Mouse (Mus musculus) heart, postnatal 0 days (tissue): ENCODE measurements around the gene Plaur. TPM values are rescaled to one million over a fixed set of nuclear protein-coding genes. Genes with fewer than 3 reads are reported as not detected.
"Not testable (repeated sequence)": the region's sequence is repeated elsewhere in the genome, so short reads cannot be mapped to it uniquely, and the experiment has no call there.

ENCODE experiments used
- ATAC-seq: fragments of 200-750 bp; cut with Nextera tagmentation; 2 replicates; pipeline ENCODE4 v1.8.0; 2017; ENCODE audit warnings: low read depth, moderate number of reproducible peaks, moderate library complexity; ENCODE audit not compliant: insufficient read depth
- DNase-seq: peaks from one replicate; pipeline ENCODE4 v3.0.0-alpha.2; 2016; ENCODE audit warnings: low spot score
- H3K27ac ChIP-seq: fragments of 300-500 bp; sonication (generic); 2 replicates; pipeline ENCODE4 v1.5.1; 2014; ENCODE audit warnings: low read depth, mild to moderate bottlenecking
- H3K27me3 ChIP-seq: fragments of 300-500 bp; sonication (generic); 2 replicates; pipeline ENCODE4 v1.6.1; 2014; ENCODE audit warnings: low read length, mixed read lengths; ENCODE audit not compliant: control insufficient read depth, insufficient read depth
- H3K36me3 ChIP-seq: fragments of 300-500 bp; sonication (generic); replicated peaks from 2 replicates; pipeline ENCODE4 v1.6.1; 2014; ENCODE audit warnings: low read length, mixed read lengths; ENCODE audit not compliant: control insufficient read depth, insufficient read depth
- H3K4me1 ChIP-seq: fragments of 300-500 bp; sonication (generic); 2 replicates; pipeline ENCODE4 v1.6.1; 2014; ENCODE audit warnings: antibody characterized with exemption; ENCODE audit not compliant: control insufficient read depth, insufficient read depth
- H3K4me2 ChIP-seq: fragments of 300-500 bp; sonication (generic); 2 replicates; pipeline ENCODE4 v1.6.1; 2014; ENCODE audit warnings: low read depth, mild to moderate bottlenecking, low read length, moderate library complexity
- H3K4me3 ChIP-seq: fragments of 300-500 bp; sonication (generic); 2 replicates; pipeline ENCODE4 v1.5.1; 2014; ENCODE audit warnings: low read depth, low read length
- H3K9ac ChIP-seq: fragments of 300-500 bp; sonication (generic); replicated peaks from 2 replicates; pipeline ENCODE4 v1.6.1; 2014; ENCODE audit warnings: low read depth, low read length, mixed read lengths
- H3K9me3 ChIP-seq: fragments of 300-500 bp; sonication (generic); replicated peaks from 2 replicates; pipeline ENCODE4 v1.6.1; 2016; ENCODE audit warnings: low read length; ENCODE audit not compliant: control insufficient read depth
- CTCF ChIP-seq: IDR thresholded peaks from 2 replicates; pipeline ENCODE4 v1.5.1; 2016; ENCODE audit warnings: antibody characterized with exemption, control low read depth, low read depth
- EP300 ChIP-seq: IDR thresholded peaks from 2 replicates; pipeline ENCODE4 v1.6.1; 2016; ENCODE audit warnings: antibody characterized with exemption, low read depth
- WGBS: fragments of 180-500 bp; shearing (Covaris S2); extraction: QIAGEN DNeasy Blood & Tissue Kit; methylation state at CpG from one replicate; pipeline ENCODE4 v1.1.7; 2014; 5-methylcytosine and 5-hydroxymethylcytosine counted together
- polyA plus RNA-seq: library from polyadenylated mRNA; unstranded; fragments of >200 nt; fragmentation: Nextera tagmentation; extraction: Ambion mirVana; gene quantifications from 2 replicates; pipeline ENCODE4 v1.2.1, GENCODE M21; 2015
- total RNA-seq: library from RNA; depleted of rRNA; stranded (reverse); fragments of >200 nt; gene quantifications from 2 replicates; pipeline ENCODE4 v1.2.3, GENCODE M21; 2014; ENCODE audit warnings: low replicate concordance; rRNA removed

Plaur gene
- total and polyA plus RNA-seq, 2 experiments from 2014 or later = 6.5 to 13.1 TPM

DNA sequence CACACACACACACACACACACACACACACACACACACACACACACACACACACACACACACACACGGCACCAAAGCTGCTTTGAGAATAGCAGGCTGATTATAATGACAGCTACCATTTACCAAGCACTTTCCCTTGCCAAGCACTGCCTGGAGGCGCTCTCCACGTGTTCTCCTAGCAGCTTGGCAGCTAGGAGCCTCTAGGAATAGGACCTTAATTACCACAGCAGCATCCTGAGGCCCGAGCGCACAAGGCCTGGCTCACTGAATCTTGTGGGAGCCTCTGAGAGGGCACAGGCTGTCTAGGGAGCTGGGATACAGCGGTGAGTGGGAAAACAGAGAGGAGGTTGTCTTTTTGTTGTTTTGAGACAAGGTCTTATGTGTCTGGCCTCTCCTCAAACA, 55.4 kb downstream of the Plaur start:
- Histone ChIP-seq H3K9me3 (no peaks in the 10 kb centered on the region), H3K4me1 (no peaks in the 10 kb centered on the region), H3K27ac (no peak overlapping the region), H3K4me3 (no peak overlapping the region), H3K4me2 (no peak overlapping the region), H3K9ac (no peak overlapping the region), H3K36me3 (no peaks in the 10 kb centered on the region), H3K27me3 (no peaks in the 10 kb centered on the region)
- DNase-seq (no peak), ATAC-seq (peak; percentile 44; the same call in 1 of the 2 replicates)
- TF ChIP-seq EP300 = no peak
- TF ChIP-seq CTCF = no peak
- 52% methylated on average over 6 of the region's 6 CpGs for WGBS

DNA sequence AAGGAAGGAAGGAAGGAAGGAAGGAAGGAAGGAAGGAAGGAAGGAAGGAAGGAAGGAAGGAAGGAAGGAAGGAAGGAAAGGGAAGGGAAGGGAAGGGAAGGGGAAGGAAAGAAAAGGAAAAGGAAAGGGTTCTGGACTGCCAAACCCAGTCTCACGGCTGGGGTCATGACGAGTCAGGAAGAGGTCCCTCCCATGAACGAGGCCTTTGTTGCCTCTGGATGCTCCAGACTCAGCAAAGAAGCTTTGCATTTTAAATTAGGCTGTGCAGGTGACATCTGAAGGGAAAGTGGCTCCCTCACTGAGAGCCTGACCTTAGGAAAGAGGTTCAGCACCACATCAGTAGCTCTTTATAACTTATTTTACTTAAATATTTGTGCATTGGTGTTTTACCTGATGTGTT, 56.8 kb downstream of the Plaur start:
- Histone ChIP-seq H3K27ac (no peak overlapping the region), H3K27me3 (no peaks in the 10 kb centered on the region), H3K4me1 (no peaks in the 10 kb centered on the region), H3K9me3 (no peaks in the 10 kb centered on the region), H3K36me3 (no peaks in the 10 kb centered on the region), H3K9ac (no peak overlapping the region), H3K4me3 (no peak overlapping the region), H3K4me2 (no peak overlapping the region)
- no peak for TF ChIP-seq CTCF
- no peak for TF ChIP-seq EP300
- whole genome bisulfite sequencing = 55% methylated on average over 3 of the region's 3 CpGs
- DNase-seq (no peak), ATAC-seq (no peak)

DNA sequence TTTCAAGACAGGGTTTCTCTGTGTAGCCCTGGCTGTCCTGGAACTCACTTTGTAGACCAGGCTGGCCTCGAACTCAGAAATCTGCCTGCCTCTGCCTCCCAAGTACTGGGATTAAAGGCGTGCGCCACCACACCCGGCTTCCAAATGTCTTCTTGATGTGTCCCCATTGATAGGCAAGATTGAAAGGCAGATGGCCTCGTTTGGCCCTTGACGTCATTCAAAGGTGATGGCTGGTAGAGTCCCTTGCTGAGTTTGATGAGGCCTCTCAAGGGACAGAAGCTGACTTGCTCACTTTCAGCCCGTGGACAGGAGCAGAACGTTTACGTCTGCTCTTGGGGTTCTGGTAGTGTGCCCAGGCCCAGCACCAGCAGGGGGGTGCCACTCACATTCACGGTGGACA, 57.8 kb downstream of the Plaur start:
- 85% methylated on average over 9 of the region's 10 CpGs for WGBS
- H3K36me3 ChIP-seq, DNase-seq: not testable (repeated sequence)

DNA sequence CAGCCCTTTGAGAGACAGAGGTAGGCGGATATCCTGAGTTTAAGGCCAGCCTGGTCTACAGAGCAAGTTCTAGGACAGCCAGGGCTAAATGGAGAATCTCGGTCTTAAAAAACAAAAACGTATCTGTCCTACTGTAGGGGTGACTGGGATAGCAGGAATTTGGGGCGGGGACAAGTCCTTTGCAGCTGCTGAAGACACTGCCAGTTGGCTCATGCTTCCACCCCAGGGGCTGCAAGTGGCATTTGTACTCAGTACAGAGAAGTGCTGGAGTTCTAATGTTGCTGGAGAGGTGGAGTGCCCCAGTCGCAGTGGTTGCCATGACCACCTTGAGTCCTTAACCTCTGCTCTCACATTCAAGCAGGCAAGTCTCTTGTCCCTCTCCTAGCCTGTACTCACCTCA, 60.5 kb downstream of the Plaur start:
- ATAC-seq (no peak), DNase-seq (no peak)
- Histone ChIP-seq H3K36me3 (no peaks in the 10 kb centered on the region), H3K27me3 (no peaks in the 10 kb centered on the region), H3K27ac (no peak overlapping the region), H3K9me3 (no peaks in the 10 kb centered on the region), H3K4me1 (no peaks in the 10 kb centered on the region), H3K4me2 (no peak overlapping the region), H3K4me3 (no peak overlapping the region), H3K9ac (no peak overlapping the region)
- TF ChIP-seq CTCF = no peak
- no peak for TF ChIP-seq EP300
- 45% methylated on average over 5 of the region's 5 CpGs for WGBS

More for the DNA sequence above, 57.8 kb downstream of the Plaur start:
- not testable (repeated sequence) for H3K27me3 ChIP-seq, H3K27ac ChIP-seq, H3K9ac ChIP-seq, H3K4me3 ChIP-seq, ATAC-seq, H3K4me1 ChIP-seq, H3K9me3 ChIP-seq, H3K4me2 ChIP-seq

DNA sequence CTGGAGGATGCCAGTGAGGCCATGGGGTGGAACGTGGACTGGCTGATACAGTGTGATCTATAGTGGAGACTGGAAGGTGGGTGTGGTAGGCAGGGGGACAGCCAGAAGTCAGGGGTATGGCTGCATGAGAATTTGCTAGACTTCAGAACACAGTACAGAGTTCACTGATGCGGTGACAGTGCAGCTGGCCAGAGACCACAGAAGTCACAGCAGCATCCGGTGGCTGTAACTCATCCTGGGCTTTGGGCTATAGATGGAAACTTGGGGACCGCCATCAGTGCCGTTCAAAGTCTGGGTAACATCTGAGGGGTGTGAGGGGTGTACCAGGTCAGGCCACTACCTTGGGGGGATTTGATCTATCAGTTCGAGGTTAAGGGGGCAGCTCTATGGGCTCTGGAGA, 61.4 kb downstream of the Plaur start:
- ATAC-seq = no peak
- H3K9ac ChIP-seq = no peak overlapping the region

DNA sequence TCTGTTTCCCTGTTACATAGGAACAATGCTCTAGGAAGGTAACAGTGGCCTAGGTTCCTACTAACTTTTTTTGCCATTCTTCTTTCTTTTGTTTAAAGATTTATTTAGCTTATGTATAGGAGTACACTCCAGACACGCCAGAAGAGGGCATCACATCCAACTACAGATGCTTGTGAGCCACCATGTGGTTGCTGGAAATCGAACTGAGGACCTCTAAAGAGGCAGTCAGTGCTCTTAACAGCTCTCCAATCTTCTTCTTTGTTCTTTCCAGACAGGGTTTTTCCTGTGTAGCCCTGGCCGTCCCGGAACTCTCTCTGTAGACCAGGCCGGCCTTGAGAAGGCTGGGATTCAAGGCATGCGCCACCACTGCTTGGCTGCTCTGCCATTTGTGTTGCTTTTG, 62.7 kb downstream of the Plaur start:
- no peak for DNase-seq
- 73% methylated on average over 6 of the region's 6 CpGs for WGBS
- no peaks in the 10 kb centered on the region for H3K27me3 ChIP-seq
- no peaks in the 10 kb centered on the region for H3K36me3 ChIP-seq
- H3K4me2 ChIP-seq = no peak overlapping the region
- no peak for ATAC-seq
- no peak overlapping the region for H3K4me3 ChIP-seq
- no peak overlapping the region for H3K9ac ChIP-seq
- no peaks in the 10 kb centered on the region for H3K9me3 ChIP-seq
- H3K27ac ChIP-seq = no peak overlapping the region
- TF ChIP-seq EP300 (no peak), CTCF (no peak)
- peaks cover 7% of the 10 kb centered on the region for H3K4me1 ChIP-seq

More for the DNA sequence above, 61.4 kb downstream of the Plaur start:
- H3K9me3 ChIP-seq = no peaks in the 10 kb centered on the region
- no peak for DNase-seq
- no peak overlapping the region for H3K4me2 ChIP-seq
- no peak overlapping the region for H3K27ac ChIP-seq
- H3K36me3 ChIP-seq = no peaks in the 10 kb centered on the region
- no peak for TF ChIP-seq CTCF
- TF ChIP-seq EP300 = no peak
- no peak overlapping the region for H3K4me3 ChIP-seq
- H3K4me1 ChIP-seq = no peaks in the 10 kb centered on the region
- WGBS = 73% methylated on average over 6 of the region's 6 CpGs
- H3K27me3 ChIP-seq = no peaks in the 10 kb centered on the region

Other genes starting within 250 kb of the Plaur start
- 2.7 and 6.6 TPM in 2 replicates for gene Zfp109, start 224.9 kb upstream of the Plaur start, total RNA-seq
- 1.1 and 1.2 TPM in 2 replicates for gene Zfp109, start 224.9 kb upstream of the Plaur start, polyA plus RNA-seq
- 1.1 and 2.5 TPM in 2 replicates for gene Zfp108, start 207.7 kb upstream of the Plaur start, total RNA-seq
- gene Zfp108, start 207.7 kb upstream of the Plaur start, polyA plus RNA-seq = 1.1 and 1.5 TPM in 2 replicates
- 6.8 and 7.8 TPM in 2 replicates for gene Zfp93, start 192.1 kb upstream of the Plaur start, total RNA-seq
- 4.1 and 5.0 TPM in 2 replicates for gene Zfp93, start 192.1 kb upstream of the Plaur start, polyA plus RNA-seq
- 3.4 and 14.6 TPM in 2 replicates for gene Zfp61, start 161.3 kb upstream of the Plaur start, total RNA-seq
- gene Zfp61, start 161.3 kb upstream of the Plaur start, polyA plus RNA-seq = 6.7 and 6.8 TPM in 2 replicates
- 0.95 and 4.1 TPM in 2 replicates for gene Zfp94, start 145.8 kb upstream of the Plaur start, total RNA-seq
- gene Zfp94, start 145.8 kb upstream of the Plaur start, polyA plus RNA-seq = 2.8 and 2.9 TPM in 2 replicates
- not detected in 2 replicates for gene Tescl, start 128.5 kb upstream of the Plaur start, total RNA-seq
- gene Tescl, start 128.5 kb upstream of the Plaur start, polyA plus RNA-seq = 0.14 TPM in 1 of 2 replicates, not detected in the other
- gene Lypd5, start 113.3 kb upstream of the Plaur start, total RNA-seq = not detected in 2 replicates
- not detected in 2 replicates for gene Lypd5, start 113.3 kb upstream of the Plaur start, polyA plus RNA-seq
- 0.69 and 2.0 TPM in 2 replicates for gene Kcnn4, start 92.2 kb upstream of the Plaur start, total RNA-seq
- gene Kcnn4, start 92.2 kb upstream of the Plaur start, polyA plus RNA-seq = 0.85 and 0.98 TPM in 2 replicates
- gene Smg9, start 62.9 kb upstream of the Plaur start, total RNA-seq = 15.5 and 30.2 TPM in 2 replicates
- 13.1 and 13.5 TPM in 2 replicates for gene Smg9, start 62.9 kb upstream of the Plaur start, polyA plus RNA-seq
- gene Irgc1, start 10.2 kb upstream of the Plaur start, total RNA-seq = not detected in 2 replicates
- gene Irgc1, start 10.2 kb upstream of the Plaur start, polyA plus RNA-seq = not detected in 2 replicates
- 14.3 and 30.5 TPM in 2 replicates for gene Cadm4, start 19.5 kb downstream of the Plaur start, total RNA-seq
- 4.1 and 4.2 TPM in 2 replicates for gene Cadm4, start 19.5 kb downstream of the Plaur start, polyA plus RNA-seq
- gene Zfp428, start 44.5 kb downstream of the Plaur start, total RNA-seq = 24.8 and 36.3 TPM in 2 replicates
- gene Zfp428, start 44.5 kb downstream of the Plaur start, polyA plus RNA-seq = 39.1 and 39.3 TPM in 2 replicates
- gene AC161166.1, start 50.0 kb downstream of the Plaur start, total RNA-seq = not detected in 2 replicates
- 0.10 and 0.19 TPM in 2 replicates for gene AC161166.1, start 50.0 kb downstream of the Plaur start, polyA plus RNA-seq
- 22.1 and 24.5 TPM in 2 replicates for gene Irgq, start 68.2 kb downstream of the Plaur start, total RNA-seq
- gene Irgq, start 68.2 kb downstream of the Plaur start, polyA plus RNA-seq = 4.5 and 4.8 TPM in 2 replicates
- not detected in 2 replicates for gene Pinlyp, start 83.6 kb downstream of the Plaur start, total RNA-seq
- not detected in 2 replicates for gene Pinlyp, start 83.6 kb downstream of the Plaur start, polyA plus RNA-seq
- 30.3 and 46.1 TPM in 2 replicates for gene Xrcc1, start 83.8 kb downstream of the Plaur start, total RNA-seq
- gene Xrcc1, start 83.8 kb downstream of the Plaur start, polyA plus RNA-seq = 30.7 and 31.1 TPM in 2 replicates
- gene Ethe1, start 125.1 kb downstream of the Plaur start, total RNA-seq = 21.2 and 42.2 TPM in 2 replicates
- 21.5 and 23.1 TPM in 2 replicates for gene Ethe1, start 125.1 kb downstream of the Plaur start, polyA plus RNA-seq
- 0.04 TPM in 1 of 2 replicates, not detected in the other for gene Zfp575, start 125.2 kb downstream of the Plaur start, total RNA-seq
- 0.58 and 0.67 TPM in 2 replicates for gene Zfp575, start 125.2 kb downstream of the Plaur start, polyA plus RNA-seq
- not detected in 2 replicates for gene Phldb3, start 148.3 kb downstream of the Plaur start, total RNA-seq
- not detected in 2 replicates for gene Phldb3, start 148.3 kb downstream of the Plaur start, polyA plus RNA-seq
- gene Lypd3, start 174.1 kb downstream of the Plaur start, total RNA-seq = not detected in 2 replicates
- not detected in 2 replicates for gene Lypd3, start 174.1 kb downstream of the Plaur start, polyA plus RNA-seq
- gene Tex101, start 214.2 kb downstream of the Plaur start, total RNA-seq = not detected in 2 replicates
- gene Tex101, start 214.2 kb downstream of the Plaur start, polyA plus RNA-seq = not detected in 2 replicates
- not detected in 2 replicates for gene BC049730, start 246.8 kb downstream of the Plaur start, total RNA-seq
- gene BC049730, start 246.8 kb downstream of the Plaur start, polyA plus RNA-seq = not detected in 2 replicates